Mouse (Mus musculus): ENCODE results near the gene Gatad2b. TPM values are rescaled to one million over a fixed set of nuclear protein-coding genes. Genes with fewer than 3 reads are reported as not detected.

The Gatad2b gene
- total RNA-seq, 2 experiments from 2014 or later: 85.1 to 97.8 TPM

- intact Hi-C loops (cut with DNase I): no loop called here
- no peak for DNase-seq (ENCODE audit: low spot score in 2 of 2)
Observed at GRCm38 (mm10) chr3:90400993-90401392, 108.0 kb downstream of the Gatad2b start.

DNA sequence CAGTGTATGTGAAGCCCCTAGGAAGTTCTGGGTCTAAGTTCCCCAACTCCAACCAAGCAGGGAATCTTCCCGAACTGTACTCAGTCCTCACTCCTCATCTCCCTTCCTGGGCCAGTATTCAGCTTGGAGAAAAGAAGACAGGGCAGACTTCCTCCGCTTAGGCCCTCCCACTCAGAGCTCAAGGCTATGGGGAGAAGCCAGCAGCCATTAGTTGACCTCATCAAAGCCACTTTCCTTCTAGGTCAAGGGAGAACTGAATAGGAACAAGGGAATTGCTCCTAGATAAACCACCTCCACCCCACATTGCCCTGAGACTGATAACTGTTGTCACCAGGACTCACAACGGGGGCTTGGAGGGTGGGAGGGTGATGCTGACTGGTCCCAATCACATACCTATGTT is 111.1 kb downstream of the Gatad2b start:
- intact Hi-C loops (cut with DNase I): no loop called here
- DNase-seq (ENCODE audit: low spot score in 2 of 2): no peak

DNA sequence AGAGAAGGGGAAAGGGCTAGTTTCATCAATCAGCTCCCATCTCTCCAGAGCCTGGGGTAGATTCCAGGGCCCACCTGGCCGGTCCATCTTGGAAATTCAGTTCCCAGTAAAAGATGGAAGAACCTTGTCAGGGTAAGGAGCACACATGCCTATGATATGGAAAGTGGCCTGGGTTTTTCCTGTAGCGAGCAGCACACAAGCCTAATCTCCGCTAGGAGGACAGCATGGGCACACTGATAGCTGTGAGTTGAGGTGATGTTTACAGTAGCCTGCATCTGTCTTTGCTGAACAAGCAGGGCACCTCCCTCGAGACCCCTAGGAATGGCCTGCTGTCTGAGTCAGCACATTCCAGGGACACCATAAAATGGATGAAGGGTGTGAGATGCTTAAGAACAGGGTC is 111.6 kb downstream of the Gatad2b start:
- DNase-seq (ENCODE audit: low spot score in 2 of 2): no peak
- intact Hi-C loops (cut with DNase I): no loop called here

DNA sequence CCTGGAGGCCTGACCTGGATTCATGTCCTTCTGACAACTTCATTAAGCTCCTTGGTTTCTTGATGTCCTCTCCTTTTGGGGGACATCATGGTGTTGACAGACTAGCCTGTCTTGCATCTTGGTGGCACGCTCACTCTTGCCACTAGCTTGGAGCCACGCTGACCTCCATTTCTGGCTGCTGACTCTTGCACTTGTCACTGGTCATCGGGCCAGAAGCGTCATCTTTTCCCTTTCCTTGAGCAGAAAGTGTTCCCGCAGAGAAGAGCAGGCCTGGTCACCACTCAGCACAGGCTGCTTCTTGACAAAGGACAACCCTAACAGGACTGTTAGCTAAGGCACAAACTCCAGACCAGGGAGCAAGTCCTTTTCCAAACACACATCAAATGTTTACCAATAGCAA is 113.4 kb downstream of the Gatad2b start:
- intact Hi-C loops (cut with DNase I): no loop called here

DNA sequence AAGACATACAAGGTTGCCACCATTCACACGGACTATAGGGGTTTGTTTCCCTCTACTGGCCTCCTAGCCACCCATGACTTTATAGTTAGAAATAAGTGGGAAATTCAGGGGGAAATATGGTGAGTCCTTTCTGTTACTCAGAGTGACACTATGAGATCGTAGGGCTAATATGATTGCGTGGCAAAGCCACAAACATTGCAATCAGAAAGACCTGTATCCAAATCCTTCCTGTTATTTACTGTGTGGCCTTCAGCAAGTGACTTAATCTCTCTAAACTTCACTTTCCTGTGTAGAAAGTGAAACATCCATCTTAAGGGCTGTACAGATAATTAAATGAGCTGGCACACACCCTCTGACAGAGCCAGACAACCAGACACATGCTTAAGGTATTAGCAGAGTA is 115.7 kb downstream of the Gatad2b start:
- no peak for DNase-seq (ENCODE audit: low spot score in 2 of 2)
- intact Hi-C loops (cut with DNase I): no loop called here

More for the DNA sequence above, 113.4 kb downstream of the Gatad2b start:
- DNase-seq (ENCODE audit: low spot score in 2 of 2): no peak

DNA sequence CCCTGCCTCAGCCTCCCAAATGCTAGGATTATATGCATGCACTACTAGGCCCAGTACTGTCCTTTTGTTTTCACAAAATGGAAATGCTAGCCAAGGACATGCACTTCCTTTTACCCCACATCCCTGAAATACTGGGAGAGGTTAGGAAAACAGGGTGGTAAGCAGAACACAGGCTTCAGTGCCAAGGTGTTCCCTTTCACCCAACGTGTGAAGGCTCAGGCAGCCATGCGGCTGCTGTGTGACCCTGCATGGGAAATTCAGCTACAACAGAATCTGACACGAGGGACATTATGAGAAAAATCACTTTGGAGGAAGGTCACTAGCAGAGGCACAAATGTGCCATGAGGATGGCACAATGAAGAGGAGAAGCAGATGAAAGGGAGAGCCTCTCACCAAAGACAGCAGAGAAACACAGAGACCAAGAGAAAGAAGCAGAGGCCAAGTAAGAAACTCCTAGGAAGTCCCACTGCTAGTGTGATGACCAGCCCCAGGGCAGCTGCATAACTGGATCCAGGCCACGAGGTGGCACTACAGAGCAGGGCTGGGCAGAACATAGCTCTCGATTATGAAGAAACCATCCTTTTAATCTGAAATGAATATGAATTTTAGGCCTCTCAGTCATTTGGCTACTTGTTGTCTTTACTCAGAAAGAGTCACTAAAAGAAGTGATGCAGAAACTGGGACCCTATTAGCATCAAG is 119.5 kb downstream of the Gatad2b start:
- DNase-seq (ENCODE audit: low spot score in 2 of 2): peak; percentile 57
- intact Hi-C loops (cut with DNase I): loop anchor here (1.0 to 5.0 kb wide), 2 partner anchors 54 to 295 kb away; no protein-coding TSS in a partner anchor

- intact Hi-C loops (cut with DNase I): loop anchor here (5.0 kb wide), 1 partner anchor 294 kb away; no protein-coding TSS in a partner anchor
- no peak for DNase-seq (ENCODE audit: low spot score in 2 of 2)
Observed at GRCm38 (mm10) chr3:90413011-90413396, 120.0 kb downstream of the Gatad2b start.

Small RNA genes lying within 50 kb of the gene (microRNA-seq; reads per million reads assigned to microRNA genes)
- gene Mir7012: not detected

Other genes with a start within 250 kb of the Gatad2b start
- gene 4933434E20Rik, start 241.5 kb upstream of the Gatad2b start, total RNA-seq (2021): 10 to 100 TPM; 91.4 to 93.6 TPM
- gene Ubap2l, start 240.6 kb upstream of the Gatad2b start, total RNA-seq (2021): 100 to 1,000 TPM; 165 to 202 TPM
- gene Tpm3, start 220.5 kb upstream of the Gatad2b start, total RNA-seq (2021): 100 to 1,000 TPM; 178 to 184 TPM
- gene Nup210l, start 189.0 kb upstream of the Gatad2b start, total RNA-seq (2021): under 1 TPM; 0.32 to 0.43 TPM
- gene Rps27, start 79.5 kb upstream of the Gatad2b start, total RNA-seq (2021): 100 to 1,000 TPM; 834 to 845 TPM
- 1 to 10 TPM; 5.7 to 6.5 TPM for gene Rab13, start 79.5 kb upstream of the Gatad2b start, total RNA-seq (2021)
- gene Jtb, start 61.6 kb upstream of the Gatad2b start, total RNA-seq (2021): 10 to 100 TPM; 45.0 to 45.3 TPM
- gene Creb3l4, start 49.7 kb upstream of the Gatad2b start, total RNA-seq (2021): not detected
- gene Slc39a1, start 45.0 kb upstream of the Gatad2b start, total RNA-seq (2021): 10 to 100 TPM; 45.8 to 51.9 TPM
- gene Crtc2, start 39.0 kb upstream of the Gatad2b start, total RNA-seq (2021): 10 to 100 TPM; 34.1 to 38.1 TPM
- 10 to 100 TPM; 34.8 to 39.8 TPM for gene Dennd4b, start 28.0 kb upstream of the Gatad2b start, total RNA-seq (2021)
- gene Slc27a3, start 96.8 kb downstream of the Gatad2b start, total RNA-seq (2021): 1 to 10 TPM; 4.8 to 6.2 TPM
- gene Ints3, start 140.4 kb downstream of the Gatad2b start, total RNA-seq (2021): 10 to 100 TPM; 57.6 to 70.1 TPM
- gene Npr1, start 172.7 kb downstream of the Gatad2b start, total RNA-seq (2021): 1 to 10 TPM; 2.5 to 4.2 TPM
- 10 to 100 TPM; 73.5 to 82.2 TPM for gene Ilf2, start 182.9 kb downstream of the Gatad2b start, total RNA-seq (2021)
- 10 to 100 TPM; 52.8 to 54.7 TPM for gene Snapin, start 197.9 kb downstream of the Gatad2b start, total RNA-seq (2021)
- 100 to 1,000 TPM; 160 to 168 TPM for gene Chtop, start 216.3 kb downstream of the Gatad2b start, total RNA-seq (2021)
- gene S100a1, start 221.2 kb downstream of the Gatad2b start, total RNA-seq (2021): 100 to 1,000 TPM; 118 to 137 TPM
- gene S100a13, start 221.3 kb downstream of the Gatad2b start, total RNA-seq (2021): 10 to 100 TPM; 20.9 to 21.8 TPM
- gene S100a14, start 233.7 kb downstream of the Gatad2b start, total RNA-seq (2021): under 1 TPM; 0.34 to 0.44 TPM
- gene S100a16, start 244.1 kb downstream of the Gatad2b start, total RNA-seq (2021): 10 to 100 TPM; 79.4 to 89.8 TPM

Data from left cerebral cortex, postnatal 36 days (tissue).